Mouse (Mus musculus): Measurements from ENCODE around the gene Rasd1. TPM values are rescaled to one million over a fixed set of nuclear protein-coding genes. Genes with fewer than 3 reads are reported as not detected.

Gene Rasd1
- 63.5 and 67.1 TPM in 2 replicates for polyA plus RNA-seq (2012; rRNA removed)

GRCm38 (mm10) chr11:59964818-59965217 lies at the start of gene Rasd1:
Gene Rasd1, minus strand, starts transcription at chr11:59964944.

GRCm38 (mm10) chr11:59947752-59948400 lies 16.9 kb downstream of the Rasd1 start, which contains the start of gene Med9:
Gene Med9, plus strand, starts transcription at chr11:59948206.

Other genes with a start within 250 kb of the Rasd1 start
- gene Pld6, start 177.3 kb downstream of the Rasd1 start, polyA plus RNA-seq (2012; rRNA removed) = 10.1 and 10.7 TPM in 2 replicates
- 53.6 and 58.5 TPM in 2 replicates for gene Flcn, start 154.9 kb downstream of the Rasd1 start, polyA plus RNA-seq (2012; rRNA removed)
- 44.2 and 51.0 TPM in 2 replicates for gene Nt5m, start 125.5 kb downstream of the Rasd1 start, polyA plus RNA-seq (2012; rRNA removed)
- 12.2 and 12.7 TPM in 2 replicates for gene Cops3, start 125.1 kb downstream of the Rasd1 start, polyA plus RNA-seq (2012; rRNA removed)
- gene Med9, start 16.7 kb downstream of the Rasd1 start, polyA plus RNA-seq (2012; rRNA removed) = 42.0 and 47.0 TPM in 2 replicates
- gene Pemt, start 81.5 kb upstream of the Rasd1 start, polyA plus RNA-seq (2012; rRNA removed) = 32.7 and 35.2 TPM in 2 replicates
- gene Rai1, start 140.1 kb upstream of the Rasd1 start, polyA plus RNA-seq (2012; rRNA removed) = 76.7 and 77.4 TPM in 2 replicates